Mouse (Mus musculus) adrenal gland, postnatal 25 days (tissue): Measurements from ENCODE around the gene Tmx2. TPM values are rescaled to one million over a fixed set of nuclear protein-coding genes. Genes with fewer than 3 reads are reported as not detected.
A peak's percentile ranks its signal among the peaks of the same experiment; 100 is the strongest.

ENCODE experiments used
- DNase-seq: peaks from one replicate; pipeline ENCODE4 v3.0.0; 2021; ENCODE audit warnings: mixed read lengths
- total RNA-seq: library from RNA; stranded (reverse); gene quantifications from 2 replicates; pipeline ENCODE4 v1.2.3, GENCODE M21; 2021

Tmx2 gene
- total RNA-seq, 1 experiment from 2014 or later: 147 TPM

GRCm38 (mm10) chr2:84638428-84639220 lies 40.3 kb downstream of the Tmx2 start:
- no peak for DNase-seq

GRCm38 (mm10) chr2:84637452-84638165 lies 41.3 kb downstream of the Tmx2 start:
- DNase-seq: no peak

- no peak for DNase-seq
These were observed 42.7 kb downstream of the Tmx2 start for GRCm38 (mm10) chr2:84636231-84636741.

GRCm38 (mm10) chr2:84635611-84636010 lies 43.3 kb downstream of the Tmx2 start:
- peak; percentile 81 for DNase-seq

GRCm38 (mm10) chr2:84634934-84635482 lies 43.9 kb downstream of the Tmx2 start:
- DNase-seq: no peak

GRCm38 (mm10) chr2:84634006-84634405 lies 44.9 kb downstream of the Tmx2 start:
- DNase-seq: no peak

- DNase-seq: no peak
These were observed 45.9 kb downstream of the Tmx2 start for GRCm38 (mm10) chr2:84632999-84633398.

GRCm38 (mm10) chr2:84632001-84632400 lies 46.9 kb downstream of the Tmx2 start:
- no peak for DNase-seq

- no peak for DNase-seq
These were observed 51.9 kb downstream of the Tmx2 start for GRCm38 (mm10) chr2:84627036-84627435.

GRCm38 (mm10) chr2:84626366-84626975 lies 52.5 kb downstream of the Tmx2 start:
- DNase-seq: no peak

- no peak for DNase-seq
These were observed 54.7 kb downstream of the Tmx2 start for GRCm38 (mm10) chr2:84624201-84624600.

- DNase-seq: no peak
These were observed 55.4 kb downstream of the Tmx2 start for GRCm38 (mm10) chr2:84623428-84624119.

GRCm38 (mm10) chr2:84622668-84623067 lies 56.3 kb downstream of the Tmx2 start:
- DNase-seq: no peak

Other genes starting within 250 kb of the Tmx2 start
- gene Tfpi, start 202.4 kb downstream of the Tmx2 start, total RNA-seq: 49.2 and 65.8 TPM in 2 replicates
- gene Ctnnd1, start 28.4 kb downstream of the Tmx2 start, total RNA-seq: 130 and 154 TPM in 2 replicates
- 0.18 and 0.38 TPM in 2 replicates for gene Btbd18, start 20.1 kb downstream of the Tmx2 start, total RNA-seq
- 36.4 and 54.0 TPM in 2 replicates for gene Selenoh, start 8.4 kb downstream of the Tmx2 start, total RNA-seq
- gene Gm28635, start 1.1 kb downstream of the Tmx2 start, total RNA-seq: not detected in 2 replicates
- gene Med19, start 738 bp downstream of the Tmx2 start, total RNA-seq: 23.0 and 26.8 TPM in 2 replicates
- 62.3 and 62.9 TPM in 2 replicates for gene Zdhhc5, start 36.0 kb upstream of the Tmx2 start, total RNA-seq
- gene Clp1, start 48.2 kb upstream of the Tmx2 start, total RNA-seq: 12.3 and 13.9 TPM in 2 replicates
- 8.5 and 9.3 TPM in 2 replicates for gene Ypel4, start 54.9 kb upstream of the Tmx2 start, total RNA-seq
- 3.9 and 4.2 TPM in 2 replicates for gene Gm19426, start 64.5 kb upstream of the Tmx2 start, total RNA-seq
- gene Serping1, start 96.3 kb upstream of the Tmx2 start, total RNA-seq: 31.8 and 33.5 TPM in 2 replicates
- 16.9 and 19.9 TPM in 2 replicates for gene Ube2l6, start 119.7 kb upstream of the Tmx2 start, total RNA-seq
- not detected in 2 replicates for gene Smtnl1, start 143.5 kb upstream of the Tmx2 start, total RNA-seq
- 40.4 and 43.8 TPM in 2 replicates for gene Timm10, start 147.9 kb upstream of the Tmx2 start, total RNA-seq
- gene Slc43a1, start 159.7 kb upstream of the Tmx2 start, total RNA-seq: 2.4 and 4.3 TPM in 2 replicates
- gene Rtn4rl2, start 207.6 kb upstream of the Tmx2 start, total RNA-seq: 1.2 TPM in 2 replicates